Mouse (Mus musculus) erythroblast, embryonic 14.5 days (primary cell): Measurements from ENCODE around the gene Smurf1. TPM values are rescaled to one million over a fixed set of nuclear protein-coding genes. Genes with fewer than 3 reads are reported as not detected.

Experiments used
- H3K27me3 ChIP-seq: 2 replicates; pipeline ENCODE4 v1.6.1; 2012; ENCODE audit warnings: inconsistent platforms; ENCODE audit not compliant: control insufficient read depth
- H3K36me3 ChIP-seq: 2 replicates; pipeline ENCODE4 v1.6.1; 2012; ENCODE audit warnings: mild to moderate bottlenecking, inconsistent platforms; ENCODE audit not compliant: control insufficient read depth
- H3K4me1 ChIP-seq: 2 replicates; pipeline ENCODE4 v1.6.1; 2012; ENCODE audit warnings: inconsistent platforms; ENCODE audit not compliant: control insufficient read depth
- H3K4me3 ChIP-seq: replicated peaks from 2 replicates; pipeline ENCODE3; 2012; ENCODE audit warnings: moderate library complexity, mild to moderate bottlenecking, inconsistent platforms
- H3K9me3 ChIP-seq: 2 replicates; pipeline ENCODE4 v1.6.1; 2012; ENCODE audit warnings: low read length, inconsistent platforms, mixed read lengths; ENCODE audit not compliant: control insufficient read depth
- GATA1 ChIP-seq: IDR thresholded peaks from 2 replicates; pipeline ENCODE4 v1.6.1; 2012; ENCODE audit warnings: low read length, inconsistent platforms, mixed read lengths
- TAL1 ChIP-seq: IDR thresholded peaks from 3 replicates; pipeline ENCODE4 v1.6.1; 2012; ENCODE audit warnings: low read length, inconsistent platforms, mixed read lengths
- polyA plus RNA-seq: library from polyadenylated mRNA; stranded (reverse); fragments of >175 nt; gene quantifications from 2 replicates; pipeline ENCODE4 v1.2.3, GENCODE M21; 2012

The Smurf1 gene
- polyA plus RNA-seq, 1 experiment, result 0.01 TPM

GRCm38 (mm10) chr5:144897881-144898280 is 67.8 kb downstream of the Smurf1 start:
- no peaks in the 10 kb centered on the region for H3K9me3 ChIP-seq
- no peaks in the 10 kb centered on the region for H3K4me1 ChIP-seq
- no peak overlapping the region for H3K4me3 ChIP-seq
- no peaks in the 10 kb centered on the region; the same call in 1 of the 2 replicates for H3K36me3 ChIP-seq
- H3K27me3 ChIP-seq, result no peaks in the 10 kb centered on the region
- TF ChIP-seq GATA1, result no peak
- no peak for TF ChIP-seq TAL1

DNA sequence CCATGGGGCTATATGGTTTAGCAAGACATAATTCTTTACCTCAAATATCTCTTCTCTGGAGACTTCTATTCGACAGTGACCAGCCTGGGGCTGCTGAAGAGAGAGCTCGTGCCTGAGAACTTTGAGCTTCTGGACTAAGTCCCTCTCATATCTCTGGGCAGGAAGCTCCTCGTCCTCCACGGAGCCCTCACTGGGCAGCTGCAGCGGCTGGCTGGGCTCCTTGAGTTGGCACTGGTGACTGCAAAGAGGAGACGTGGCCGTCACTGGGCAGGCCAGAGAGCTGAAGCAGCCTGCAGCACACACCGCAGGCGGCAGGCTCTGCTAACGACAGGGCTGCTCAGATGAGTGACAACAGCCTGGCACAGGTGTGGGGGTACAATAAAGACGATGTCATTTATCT is 74.4 kb downstream of the Smurf1 start:
- Histone ChIP-seq H3K27me3 (no peaks in the 10 kb centered on the region), H3K4me1 (no peaks in the 10 kb centered on the region), H3K4me3 (no peak overlapping the region), H3K36me3 (no peaks in the 10 kb centered on the region; the same call in 1 of the 2 replicates), H3K9me3 (no peaks in the 10 kb centered on the region)
- no peak for TF ChIP-seq TAL1
- TF ChIP-seq GATA1, result no peak

DNA sequence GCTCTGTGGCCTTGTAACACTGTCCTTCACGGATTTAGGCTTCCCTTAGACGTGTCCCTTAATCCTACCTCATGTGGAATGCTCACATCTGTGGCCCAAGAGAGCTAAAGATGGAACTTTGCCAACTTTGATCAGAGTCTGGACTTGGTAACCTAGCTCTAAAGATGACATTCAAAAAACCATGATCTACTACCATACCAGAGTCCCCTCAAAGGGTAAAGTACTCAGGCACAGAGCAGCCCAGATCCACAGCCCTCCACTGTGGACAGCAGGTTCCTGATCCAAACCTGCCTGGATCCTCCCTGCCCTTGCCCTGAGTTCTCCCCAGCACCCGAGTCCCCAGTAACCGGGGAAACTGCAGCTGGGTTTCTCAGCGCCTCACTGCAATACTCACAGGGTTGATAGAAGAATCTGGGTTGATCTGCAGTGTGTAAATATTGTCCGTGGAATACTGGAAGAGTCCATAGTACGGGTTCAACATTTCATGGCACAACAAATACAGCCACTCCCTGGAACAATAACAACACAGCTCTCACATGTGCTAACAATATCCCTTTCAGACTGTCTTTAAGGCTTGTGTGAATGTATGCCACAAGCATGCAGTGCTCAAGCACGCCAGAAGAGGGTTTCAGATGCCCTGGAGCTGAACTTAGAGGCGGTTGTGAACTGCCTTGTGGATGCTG is 79.5 kb downstream of the Smurf1 start:
- Histone ChIP-seq H3K36me3 (no peaks in the 10 kb centered on the region; the same call in 1 of the 2 replicates), H3K4me3 (no peak overlapping the region), H3K9me3 (no peaks in the 10 kb centered on the region), H3K4me1 (no peaks in the 10 kb centered on the region), H3K27me3 (no peaks in the 10 kb centered on the region)
- TF ChIP-seq TAL1 (no peak), GATA1 (no peak)

- Histone ChIP-seq H3K9me3 (no peaks in the 10 kb centered on the region), H3K4me1 (no peaks in the 10 kb centered on the region), H3K27me3 (no peaks in the 10 kb centered on the region), H3K36me3 (no peaks in the 10 kb centered on the region; the same call in 1 of the 2 replicates), H3K4me3 (no peak overlapping the region)
- TF ChIP-seq GATA1 (no peak), TAL1 (no peak)
Measured at GRCm38 (mm10) chr5:144884629-144885217, 80.9 kb downstream of the Smurf1 start.

GRCm38 (mm10) chr5:144881670-144882399 is 83.8 kb downstream of the Smurf1 start:
- TF ChIP-seq TAL1, result no peak
- no peak for TF ChIP-seq GATA1
- no peaks in the 10 kb centered on the region; the same call in 1 of the 2 replicates for H3K36me3 ChIP-seq
- no peaks in the 10 kb centered on the region for H3K4me1 ChIP-seq
- H3K4me3 ChIP-seq, result no peak overlapping the region
- H3K9me3 ChIP-seq, result no peaks in the 10 kb centered on the region
- H3K27me3 ChIP-seq, result no peaks in the 10 kb centered on the region

DNA sequence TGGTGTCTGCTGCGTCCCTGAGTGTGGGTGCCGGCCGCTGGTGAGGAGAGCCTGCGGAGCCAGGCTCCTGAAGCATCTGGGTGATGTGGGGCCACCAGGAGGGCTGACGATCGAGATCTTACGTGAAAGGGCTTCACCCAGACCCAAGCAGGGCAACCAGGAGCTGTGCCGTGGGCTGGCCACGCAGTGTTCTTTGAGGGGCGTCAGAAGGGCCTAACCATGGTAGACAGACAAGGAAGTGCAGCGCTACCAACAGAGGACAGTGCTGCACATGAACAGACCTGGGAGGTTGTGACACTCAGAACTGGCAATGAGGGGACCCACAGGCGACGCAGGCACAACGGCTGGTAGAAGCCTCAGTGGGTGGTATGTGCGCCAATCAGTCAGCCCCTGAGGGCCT is 88.6 kb downstream of the Smurf1 start:
- no peak overlapping the region for H3K4me3 ChIP-seq
- no peaks in the 10 kb centered on the region for H3K9me3 ChIP-seq
- peaks cover 5% of the 10 kb centered on the region for H3K4me1 ChIP-seq
- H3K36me3 ChIP-seq, result no peaks in the 10 kb centered on the region; the same call in 1 of the 2 replicates
- TF ChIP-seq GATA1 (no peak), TAL1 (no peak)
- H3K27me3 ChIP-seq, result no peaks in the 10 kb centered on the region

DNA sequence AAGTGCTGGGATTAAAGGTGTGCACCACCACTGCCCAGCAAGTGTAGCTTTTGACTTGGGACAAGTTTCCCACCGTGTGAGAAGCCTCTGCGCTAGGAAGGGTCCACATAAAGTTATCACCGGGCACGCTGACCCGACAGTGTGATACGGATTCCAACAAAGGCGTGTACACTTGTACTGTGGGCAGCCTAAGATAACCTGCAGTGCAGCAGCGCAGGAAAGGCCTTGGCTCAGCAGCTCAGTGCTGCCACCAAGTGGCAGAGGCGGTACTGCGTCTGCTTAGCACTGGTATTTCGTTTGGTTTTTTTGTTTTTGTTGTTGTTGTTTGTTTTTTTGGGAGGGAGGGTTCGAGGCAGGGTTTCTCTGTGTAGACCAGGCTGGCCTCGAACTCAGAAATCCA is 89.8 kb downstream of the Smurf1 start:
- Histone ChIP-seq H3K9me3 (no peaks in the 10 kb centered on the region), H3K4me3 (no peak overlapping the region), H3K27me3 (no peaks in the 10 kb centered on the region), H3K36me3 (no peaks in the 10 kb centered on the region; the same call in 1 of the 2 replicates), H3K4me1 (peaks cover 5% of the 10 kb centered on the region)
- TF ChIP-seq GATA1 (no peak), TAL1 (no peak)

GRCm38 (mm10) chr5:144875227-144875626 is 90.4 kb downstream of the Smurf1 start:
- Histone ChIP-seq H3K4me1 (peaks cover 5% of the 10 kb centered on the region), H3K27me3 (no peaks in the 10 kb centered on the region), H3K4me3 (no peak overlapping the region), H3K9me3 (no peaks in the 10 kb centered on the region), H3K36me3 (no peaks in the 10 kb centered on the region; the same call in 1 of the 2 replicates)
- TF ChIP-seq TAL1, result no peak
- TF ChIP-seq GATA1, result no peak

DNA sequence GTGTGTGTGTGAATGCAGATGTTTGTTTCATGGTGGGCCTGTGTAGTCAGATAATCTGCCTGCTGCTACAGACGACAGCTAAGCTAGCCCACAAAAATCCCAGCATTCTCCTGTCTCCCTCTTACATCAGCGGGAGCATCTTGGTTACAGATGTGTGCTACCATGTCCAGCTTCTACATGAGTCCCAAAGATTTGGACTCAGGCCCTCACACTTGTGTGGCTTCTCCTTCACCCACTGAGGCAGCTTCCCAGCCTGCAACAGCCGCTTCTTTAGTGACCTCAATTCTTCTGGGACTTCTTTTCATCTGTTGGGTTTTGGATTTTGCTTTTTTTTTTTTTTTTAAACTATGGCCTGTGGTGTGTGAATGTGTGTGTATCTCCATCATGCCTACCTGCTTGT is 92.8 kb downstream of the Smurf1 start:
- no peak for TF ChIP-seq GATA1
- no peak for TF ChIP-seq TAL1
- Histone ChIP-seq H3K9me3 (no peaks in the 10 kb centered on the region), H3K36me3 (no peaks in the 10 kb centered on the region; the same call in 1 of the 2 replicates), H3K27me3 (no peaks in the 10 kb centered on the region), H3K4me1 (peaks cover 11% of the 10 kb centered on the region), H3K4me3 (no peak overlapping the region)
